Mouse (Mus musculus) bone marrow macrophage, adult 2 months (primary cell): ENCODE results near the gene Il17rd.

ENCODE experiments used
- CTCF ChIP-seq: IDR thresholded peaks from 2 replicates; pipeline ENCODE4 v1.5.1; 2012; ENCODE audit warnings: low read depth, mild to moderate bottlenecking, low read length, moderate library complexity
- POLR2A ChIP-seq: IDR thresholded peaks from 2 replicates; pipeline ENCODE4 v1.6.1; 2012; ENCODE audit warnings: mild to moderate bottlenecking, low read depth, low read length, borderline replicate concordance

DNA sequence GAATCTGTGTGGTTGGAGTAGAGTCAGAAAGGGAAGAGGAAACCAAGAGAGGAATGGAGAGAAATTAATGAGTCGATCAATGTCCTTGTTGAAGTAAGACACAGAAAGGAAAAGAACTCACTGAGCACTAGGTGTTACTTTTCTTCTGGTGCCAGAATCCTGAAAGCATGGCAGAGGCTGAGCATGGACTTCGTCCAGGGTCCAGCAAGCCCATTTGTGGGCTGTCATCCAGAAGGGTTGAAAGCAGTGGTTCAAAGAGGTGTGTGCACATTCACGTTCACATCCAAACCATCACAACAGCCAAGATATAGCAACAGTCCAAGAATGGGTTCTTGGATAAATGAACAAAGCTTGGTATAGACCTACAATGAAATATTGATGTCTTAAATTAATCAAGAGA, 91.3 kb downstream of the Il17rd start:
- TF ChIP-seq POLR2A, result no peak
- no peak for TF ChIP-seq CTCF
